Mouse (Mus musculus): ENCODE results near the gene Sytl3. TPM values are rescaled to one million over a fixed set of nuclear protein-coding genes. Genes with fewer than 3 reads are reported as not detected.

Sytl3 gene
- total and polyA plus RNA-seq, 2 experiments, result 0.18 TPM; not detected in 1

- H3K27me3 ChIP-seq (ENCODE audit: control insufficient read depth, insufficient read depth, low read length), result no peaks in the 10 kb centered on the region
- H3K4me3 ChIP-seq (ENCODE audit: insufficient read depth, low read depth, low read length), result no peak overlapping the region
- H3K9ac ChIP-seq (ENCODE audit: low read depth, low read length), result no peak overlapping the region
- no peaks in the 10 kb centered on the region for H3K36me3 ChIP-seq (ENCODE audit: control insufficient read depth, insufficient read depth, low read length)
- H3K4me1 ChIP-seq (ENCODE audit: control insufficient read depth, insufficient read depth, low read length), result no peaks in the 10 kb centered on the region
- TF ChIP-seq CTCF (IDR thresholded peaks at IDR 0.05; ENCODE audit: low read depth, low read length), result no peak
- TF ChIP-seq POLR2A (IDR thresholded peaks at IDR 0.05; ENCODE audit: extremely low read depth, insufficient read depth, low read length), result no peak
- no peak overlapping the region for H3K27ac ChIP-seq (replicated peaks; ENCODE audit: insufficient read depth, low read depth, low read length)
- H3K79me2 ChIP-seq (ENCODE audit: control insufficient read depth, insufficient read depth, low read length), result no peaks in the 10 kb centered on the region
- WGBS, result 84% methylated on average over 8 of the region's 8 CpGs
- no peak for DNase-seq (ENCODE audit: extremely low read depth, low read depth, low spot score)
Measured at GRCm38 (mm10) chr17:6731132-6731531, 72.2 kb downstream of the Sytl3 start.

DNA sequence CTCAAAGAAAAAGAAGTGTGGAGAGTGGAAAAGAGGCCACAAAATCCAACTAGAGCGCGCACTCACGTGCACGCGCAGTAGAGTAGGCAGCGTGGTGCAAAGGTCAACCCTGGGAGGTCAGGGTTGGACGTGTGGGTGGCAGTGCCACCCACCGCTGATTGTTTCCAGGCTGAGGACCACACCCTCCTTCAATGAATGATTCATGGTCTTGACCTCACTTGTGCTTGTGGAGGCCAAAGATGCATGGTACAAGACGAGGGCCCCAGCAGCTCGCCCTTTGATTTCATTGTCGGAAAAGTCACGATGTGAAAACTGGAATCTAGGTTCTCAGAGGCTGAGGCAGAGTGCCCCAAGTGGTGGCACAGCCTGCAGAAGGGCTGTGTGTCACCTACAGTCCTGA is 72.7 kb downstream of the Sytl3 start:
- Histone ChIP-seq H3K36me3 (ENCODE audit: control insufficient read depth, insufficient read depth, low read length) (no peaks in the 10 kb centered on the region), H3K4me3 (ENCODE audit: insufficient read depth, low read depth, low read length) (no peak overlapping the region), H3K9ac (ENCODE audit: low read depth, low read length) (no peak overlapping the region), H3K4me1 (ENCODE audit: control insufficient read depth, insufficient read depth, low read length) (no peaks in the 10 kb centered on the region), H3K79me2 (ENCODE audit: control insufficient read depth, insufficient read depth, low read length) (no peaks in the 10 kb centered on the region), H3K27me3 (ENCODE audit: control insufficient read depth, insufficient read depth, low read length) (no peaks in the 10 kb centered on the region), H3K27ac (replicated peaks; ENCODE audit: insufficient read depth, low read depth, low read length) (no peak overlapping the region)
- TF ChIP-seq CTCF (IDR thresholded peaks at IDR 0.05; ENCODE audit: low read depth, low read length) (no peak), POLR2A (IDR thresholded peaks at IDR 0.05; ENCODE audit: extremely low read depth, insufficient read depth, low read length) (no peak)
- WGBS, result 89% methylated on average over 12 of the region's 12 CpGs
- DNase-seq (ENCODE audit: extremely low read depth, low read depth, low spot score), result no peak

GRCm38 (mm10) chr17:6732665-6733064 is 73.8 kb downstream of the Sytl3 start:
- TF ChIP-seq POLR2A (IDR thresholded peaks at IDR 0.05; ENCODE audit: extremely low read depth, insufficient read depth, low read length), result no peak
- 89% methylated on average over 4 of the region's 4 CpGs for WGBS
- Histone ChIP-seq H3K9ac (ENCODE audit: low read depth, low read length) (no peak overlapping the region), H3K36me3 (ENCODE audit: control insufficient read depth, insufficient read depth, low read length) (no peaks in the 10 kb centered on the region), H3K4me3 (ENCODE audit: insufficient read depth, low read depth, low read length) (no peak overlapping the region), H3K4me1 (ENCODE audit: control insufficient read depth, insufficient read depth, low read length) (no peaks in the 10 kb centered on the region), H3K27ac (replicated peaks; ENCODE audit: insufficient read depth, low read depth, low read length) (no peak overlapping the region), H3K79me2 (ENCODE audit: control insufficient read depth, insufficient read depth, low read length) (no peaks in the 10 kb centered on the region), H3K27me3 (ENCODE audit: control insufficient read depth, insufficient read depth, low read length) (no peaks in the 10 kb centered on the region)
- no peak for DNase-seq (ENCODE audit: extremely low read depth, low read depth, low spot score)

DNA sequence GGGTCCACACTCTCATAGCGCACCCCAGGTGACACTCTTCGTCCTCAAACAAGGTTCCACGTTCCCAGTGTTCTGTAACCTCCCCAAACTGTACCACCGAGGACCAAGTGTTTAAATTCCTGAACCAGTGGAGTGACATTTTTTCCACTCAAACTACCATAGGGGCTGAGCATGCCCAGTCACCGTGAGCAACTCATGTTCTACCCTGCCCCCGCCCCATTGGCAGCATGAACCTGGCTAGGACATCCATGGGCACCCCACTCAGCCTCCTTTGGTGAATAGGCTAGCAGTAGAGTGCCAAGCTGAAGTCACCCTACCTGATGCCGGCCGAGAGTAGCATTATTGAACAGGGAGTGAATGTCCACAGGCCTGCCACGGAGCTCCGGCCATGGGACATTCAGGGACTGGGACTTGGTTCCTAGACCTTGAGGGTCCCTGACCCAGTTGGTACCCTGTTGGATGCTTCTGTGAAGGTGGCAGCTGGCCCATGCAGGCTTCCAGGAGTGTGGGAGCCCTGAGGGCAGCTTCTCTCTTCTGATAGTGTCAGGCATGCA is 74.5 kb downstream of the Sytl3 start:
- DNase-seq (ENCODE audit: extremely low read depth, low read depth, low spot score), result no peak
- Histone ChIP-seq H3K9ac (ENCODE audit: low read depth, low read length) (no peak overlapping the region), H3K27ac (replicated peaks; ENCODE audit: insufficient read depth, low read depth, low read length) (no peak overlapping the region), H3K4me3 (ENCODE audit: insufficient read depth, low read depth, low read length) (no peak overlapping the region), H3K27me3 (ENCODE audit: control insufficient read depth, insufficient read depth, low read length) (no peaks in the 10 kb centered on the region), H3K79me2 (ENCODE audit: control insufficient read depth, insufficient read depth, low read length) (no peaks in the 10 kb centered on the region), H3K4me1 (ENCODE audit: control insufficient read depth, insufficient read depth, low read length) (no peaks in the 10 kb centered on the region), H3K36me3 (ENCODE audit: control insufficient read depth, insufficient read depth, low read length) (no peaks in the 10 kb centered on the region)
- TF ChIP-seq CTCF (IDR thresholded peaks at IDR 0.05; ENCODE audit: low read depth, low read length) (no peak), POLR2A (IDR thresholded peaks at IDR 0.05; ENCODE audit: extremely low read depth, insufficient read depth, low read length) (no peak)
- WGBS, result 94% methylated on average over 10 of the region's 10 CpGs

DNA sequence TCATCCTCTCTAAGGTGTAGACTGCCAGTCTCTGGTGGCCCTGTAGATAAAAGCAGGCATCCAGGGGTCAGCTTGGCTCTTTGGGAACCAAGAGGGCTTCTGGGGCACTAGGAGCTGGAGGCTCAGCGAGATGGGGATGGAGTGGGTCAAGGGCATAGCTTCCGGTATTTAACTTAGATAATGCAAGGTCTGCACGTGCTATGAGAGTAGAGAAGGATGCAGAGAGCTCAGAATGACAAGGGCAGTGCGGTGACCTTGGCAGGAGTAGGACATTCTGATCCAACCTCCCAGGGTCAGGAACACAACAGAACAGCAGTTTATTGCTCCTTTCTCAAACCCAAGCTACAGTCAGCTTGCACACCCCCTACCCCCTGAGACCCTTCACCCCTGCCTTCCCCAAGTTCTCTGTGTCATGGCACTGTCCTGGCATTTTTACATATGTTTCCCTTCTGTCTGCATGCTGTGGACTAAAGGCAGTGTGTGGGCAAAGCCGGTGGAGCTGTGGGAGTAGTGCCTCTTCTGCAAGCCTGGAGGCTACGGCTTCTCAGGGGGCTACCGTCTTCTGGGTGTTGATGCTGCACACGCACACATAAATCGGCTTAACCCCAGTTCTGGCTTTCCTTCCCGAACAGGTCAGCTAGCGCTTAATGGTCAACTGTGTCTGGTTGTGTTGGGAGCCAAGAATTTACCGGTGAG is 76.0 kb downstream of the Sytl3 start:
- WGBS, result 90% methylated on average over 12 of the region's 12 CpGs
- no peaks in the 10 kb centered on the region for H3K79me2 ChIP-seq (ENCODE audit: control insufficient read depth, insufficient read depth, low read length)
- DNase-seq (ENCODE audit: extremely low read depth, low read depth, low spot score), result no peak

More for the DNA sequence above, 76.0 kb downstream of the Sytl3 start:
- TF ChIP-seq CTCF (IDR thresholded peaks at IDR 0.05; ENCODE audit: low read depth, low read length), result no peak
- no peak for TF ChIP-seq POLR2A (IDR thresholded peaks at IDR 0.05; ENCODE audit: extremely low read depth, insufficient read depth, low read length)
- no peak overlapping the region for H3K4me3 ChIP-seq (ENCODE audit: insufficient read depth, low read depth, low read length)
- H3K27ac ChIP-seq (replicated peaks; ENCODE audit: insufficient read depth, low read depth, low read length), result no peak overlapping the region
- no peak overlapping the region for H3K9ac ChIP-seq (ENCODE audit: low read depth, low read length)
- H3K27me3 ChIP-seq (ENCODE audit: control insufficient read depth, insufficient read depth, low read length), result no peaks in the 10 kb centered on the region
- H3K36me3 ChIP-seq (ENCODE audit: control insufficient read depth, insufficient read depth, low read length), result no peaks in the 10 kb centered on the region
- no peaks in the 10 kb centered on the region for H3K4me1 ChIP-seq (ENCODE audit: control insufficient read depth, insufficient read depth, low read length)

All from liver, adult 2 months (tissue).